Mouse (Mus musculus) brain, embryonic 14.5 days (tissue): ENCODE data around the gene Iqcf1. TPM values are rescaled to one million over a fixed set of nuclear protein-coding genes. Genes with fewer than 3 reads are reported as not detected.
A peak's percentile ranks its signal among the peaks of the same experiment; 100 is the strongest.
"Not testable (repeated sequence)": the region's sequence is repeated elsewhere in the genome, so short reads cannot be mapped to it uniquely, and the experiment has no call there.

Experiments
- DNase-seq: peaks from one replicate; pipeline ENCODE4 v3.0.0-alpha.2; 2011; ENCODE audit warnings: low read depth
- CTCF ChIP-seq: fragments of 200-500 bp; IDR thresholded peaks from 2 replicates; pipeline ENCODE4 v1.5.1; 2012; ENCODE audit warnings: inconsistent platforms, mild to moderate bottlenecking, moderate library complexity, borderline replicate concordance; ENCODE audit not compliant: insufficient read depth, insufficient read length; ENCODE audit errors: extremely low read depth
- POLR2A ChIP-seq: fragments of 200-500 bp; IDR thresholded peaks from 2 replicates; pipeline ENCODE4 v1.6.1; 2012; ENCODE audit warnings: mild to moderate bottlenecking, inconsistent platforms, borderline replicate concordance; ENCODE audit not compliant: poor library complexity, insufficient read depth, insufficient read length, severe bottlenecking; ENCODE audit errors: extremely low read depth
- polyA plus RNA-seq: library from polyadenylated mRNA; depleted of rRNA; stranded (reverse); fragments of >200 nt; gene quantifications from 2 replicates; pipeline ENCODE4 v1.2.3, GENCODE M21; 2012

Iqcf1 gene
- polyA plus RNA-seq, 1 experiment = not detected

- no peak for DNase-seq
- TF ChIP-seq CTCF (no peak), POLR2A (no peak)
Observed at GRCm38 (mm10) chr9:106476002-106476923, 23.5 kb upstream of the Iqcf1 start.

GRCm38 (mm10) chr9:106476924-106477484 is 22.8 kb upstream of the Iqcf1 start, which contains the start of gene Parp3:
Parp3 (minus strand) TSS chr9:106476949.
- DNase-seq = peak; percentile 100
- TF ChIP-seq POLR2A (peak; percentile 17; the same call in 1 of the 2 replicates), CTCF (peak; percentile 98)

- TF ChIP-seq POLR2A = no peak
- TF ChIP-seq CTCF = no peak
Observed at GRCm38 (mm10) chr9:106477649-106478048, 22.1 kb upstream of the Iqcf1 start.

GRCm38 (mm10) chr9:106478101-106478500 is 21.7 kb upstream of the Iqcf1 start:
- no peak for DNase-seq
- TF ChIP-seq POLR2A (no peak), CTCF (no peak)

More at GRCm38 (mm10) chr9:106477649-106478048, 22.1 kb upstream of the Iqcf1 start:
- DNase-seq = no peak

- no peak for DNase-seq
- no peak for TF ChIP-seq CTCF
- TF ChIP-seq POLR2A = no peak
Observed at GRCm38 (mm10) chr9:106480541-106480940, 19.2 kb upstream of the Iqcf1 start.

- TF ChIP-seq CTCF = no peak
- no peak for TF ChIP-seq POLR2A
- DNase-seq = no peak
Observed at GRCm38 (mm10) chr9:106481075-106481474, 18.7 kb upstream of the Iqcf1 start.

- no peak for DNase-seq
- TF ChIP-seq POLR2A (no peak), CTCF (no peak)
Observed at GRCm38 (mm10) chr9:106481676-106482075, 18.1 kb upstream of the Iqcf1 start.

GRCm38 (mm10) chr9:106482578-106483115 is 17.1 kb upstream of the Iqcf1 start:
- no peak for DNase-seq
- TF ChIP-seq POLR2A (no peak), CTCF (no peak)

GRCm38 (mm10) chr9:106483136-106483535 is 16.6 kb upstream of the Iqcf1 start:
- DNase-seq = no peak
- TF ChIP-seq CTCF (no peak), POLR2A (no peak)

GRCm38 (mm10) chr9:106483606-106484005 is 16.2 kb upstream of the Iqcf1 start:
- TF ChIP-seq CTCF (no peak), POLR2A (no peak)
- DNase-seq = no peak

- TF ChIP-seq CTCF (no peak), POLR2A (no peak)
- no peak for DNase-seq
Observed at GRCm38 (mm10) chr9:106485076-106485475, 14.7 kb upstream of the Iqcf1 start.

GRCm38 (mm10) chr9:106487602-106488001 is 12.2 kb upstream of the Iqcf1 start:
- not testable (repeated sequence) for DNase-seq

- TF ChIP-seq CTCF (no peak), POLR2A (no peak)
- no peak for DNase-seq
Observed at GRCm38 (mm10) chr9:106501846-106502245, 2.1 kb downstream of the Iqcf1 start.
